Mouse (Mus musculus): ENCODE data around the gene Olfm1. TPM values are rescaled to one million over a fixed set of nuclear protein-coding genes. Genes with fewer than 3 reads are reported as not detected.

Olfm1 gene
- polyA plus RNA-seq, 1 experiment from 2014 or later: 7.6 TPM

- Histone ChIP-seq H3K9me3 (replicated peaks; ENCODE audit: control insufficient read depth, low read length) (no peaks in the 10 kb centered on the region), H3K27ac (ENCODE audit: low read depth, low read length) (no peak overlapping the region), H3K4me1 (ENCODE audit: control insufficient read depth, insufficient read depth, low read length) (no peaks in the 10 kb centered on the region; the same call in 1 of the 2 replicates), H3K27me3 (ENCODE audit: control insufficient read depth, insufficient read depth, low read length) (no peaks in the 10 kb centered on the region), H3K36me3 (ENCODE audit: control insufficient read depth, insufficient read depth, low read length) (no peaks in the 10 kb centered on the region), H3K4me2 (no peak overlapping the region), H3K9ac (ENCODE audit: low read depth, low read length) (no peak overlapping the region), H3K4me3 (ENCODE audit: low read depth, low read length) (no peak overlapping the region)
- ATAC-seq (replicated peaks; ENCODE audit: insufficient number of reproducible peaks, low FRiP score, low TSS enrichment): no peak
- WGBS (ENCODE audit: insufficient replicate concordance): 69% methylated on average over 8 of the region's 8 CpGs
Measured at GRCm38 (mm10) chr2:28165570-28165969, 27.2 kb upstream of the Olfm1 start.

DNA sequence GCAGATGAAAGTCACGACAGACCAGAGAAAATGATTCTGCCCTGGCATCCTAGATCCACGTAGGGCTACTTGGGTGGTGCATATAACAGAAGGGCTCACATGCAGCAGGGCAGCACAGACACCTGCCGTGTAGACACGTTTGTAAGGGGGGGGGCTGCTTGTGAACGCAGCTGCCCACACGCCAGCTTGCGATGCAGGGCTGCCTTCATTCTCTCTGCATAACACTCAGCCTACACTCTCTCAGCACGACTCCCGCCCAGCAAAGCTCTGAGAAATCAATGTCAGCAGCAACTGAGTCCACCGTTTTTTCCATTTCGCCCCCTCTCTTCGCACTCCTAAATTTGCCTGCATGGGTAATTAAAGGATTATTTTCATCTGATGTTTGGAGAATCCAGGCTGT lies 23.5 kb upstream of the Olfm1 start:
- WGBS (ENCODE audit: insufficient replicate concordance): 73% methylated on average over 12 of the region's 12 CpGs
- Histone ChIP-seq H3K27me3 (ENCODE audit: control insufficient read depth, insufficient read depth, low read length) (no peaks in the 10 kb centered on the region), H3K9ac (ENCODE audit: low read depth, low read length) (no peak overlapping the region)

DNA sequence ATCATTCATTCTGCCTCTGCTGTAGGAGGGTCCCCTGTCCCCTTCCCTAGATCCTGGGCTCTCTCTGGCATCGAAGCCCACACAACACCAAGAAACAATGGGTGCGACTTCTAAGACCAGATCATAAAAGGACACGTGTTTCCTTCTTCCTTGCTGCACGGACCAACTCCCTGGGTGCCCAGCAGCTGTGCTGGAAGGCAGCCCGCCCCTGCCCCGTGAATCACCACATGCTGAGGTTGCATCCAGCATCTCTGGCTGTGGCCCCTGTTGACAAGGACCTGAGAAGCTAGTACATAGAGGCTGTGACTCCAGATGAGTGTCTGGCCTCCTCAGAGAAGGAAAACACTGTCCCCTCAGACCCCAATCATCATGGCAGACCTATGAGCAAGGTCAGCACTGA lies 20.8 kb upstream of the Olfm1 start:
- Histone ChIP-seq H3K4me3 (ENCODE audit: low read depth, low read length) (no peak overlapping the region), H3K9me3 (replicated peaks; ENCODE audit: control insufficient read depth, low read length) (no peaks in the 10 kb centered on the region), H3K27ac (ENCODE audit: low read depth, low read length) (no peak overlapping the region), H3K36me3 (ENCODE audit: control insufficient read depth, insufficient read depth, low read length) (no peaks in the 10 kb centered on the region), H3K4me1 (ENCODE audit: control insufficient read depth, insufficient read depth, low read length) (no peaks in the 10 kb centered on the region), H3K9ac (ENCODE audit: low read depth, low read length) (no peak overlapping the region), H3K4me2 (no peak overlapping the region), H3K27me3 (ENCODE audit: control insufficient read depth, insufficient read depth, low read length) (no peaks in the 10 kb centered on the region)
- ATAC-seq (replicated peaks; ENCODE audit: insufficient number of reproducible peaks, low FRiP score, low TSS enrichment): no peak
- WGBS (ENCODE audit: insufficient replicate concordance): 77% methylated on average over 6 of the region's 6 CpGs

More for the DNA sequence above, 23.5 kb upstream of the Olfm1 start:
- Histone ChIP-seq H3K27ac (ENCODE audit: low read depth, low read length) (no peak overlapping the region), H3K4me2 (no peak overlapping the region), H3K4me1 (ENCODE audit: control insufficient read depth, insufficient read depth, low read length) (no peaks in the 10 kb centered on the region), H3K36me3 (ENCODE audit: control insufficient read depth, insufficient read depth, low read length) (no peaks in the 10 kb centered on the region), H3K9me3 (replicated peaks; ENCODE audit: control insufficient read depth, low read length) (no peaks in the 10 kb centered on the region), H3K4me3 (ENCODE audit: low read depth, low read length) (no peak overlapping the region)
- no peak for ATAC-seq (replicated peaks; ENCODE audit: insufficient number of reproducible peaks, low FRiP score, low TSS enrichment)

- H3K27ac ChIP-seq (ENCODE audit: low read depth, low read length): no peak overlapping the region
- H3K27me3 ChIP-seq (ENCODE audit: control insufficient read depth, insufficient read depth, low read length): no peaks in the 10 kb centered on the region
- no peak for ATAC-seq (replicated peaks; ENCODE audit: insufficient number of reproducible peaks, low FRiP score, low TSS enrichment)
- H3K9ac ChIP-seq (ENCODE audit: low read depth, low read length): no peak overlapping the region
- no peak overlapping the region for H3K4me2 ChIP-seq
- WGBS (ENCODE audit: insufficient replicate concordance): 69% methylated on average over 11 of the region's 11 CpGs
- H3K4me3 ChIP-seq (ENCODE audit: low read depth, low read length): no peak overlapping the region
- H3K4me1 ChIP-seq (ENCODE audit: control insufficient read depth, insufficient read depth, low read length): no peaks in the 10 kb centered on the region
- H3K36me3 ChIP-seq (ENCODE audit: control insufficient read depth, insufficient read depth, low read length): no peaks in the 10 kb centered on the region
- H3K9me3 ChIP-seq (replicated peaks; ENCODE audit: control insufficient read depth, low read length): no peaks in the 10 kb centered on the region
Measured at GRCm38 (mm10) chr2:28173225-28174141, 19.3 kb upstream of the Olfm1 start.

GRCm38 (mm10) chr2:28174441-28174840 lies 18.4 kb upstream of the Olfm1 start:
- Histone ChIP-seq H3K36me3 (ENCODE audit: control insufficient read depth, insufficient read depth, low read length) (no peaks in the 10 kb centered on the region), H3K9me3 (replicated peaks; ENCODE audit: control insufficient read depth, low read length) (no peaks in the 10 kb centered on the region), H3K27ac (ENCODE audit: low read depth, low read length) (no peak overlapping the region), H3K4me2 (no peak overlapping the region), H3K9ac (ENCODE audit: low read depth, low read length) (no peak overlapping the region), H3K4me1 (ENCODE audit: control insufficient read depth, insufficient read depth, low read length) (no peaks in the 10 kb centered on the region), H3K4me3 (ENCODE audit: low read depth, low read length) (no peak overlapping the region), H3K27me3 (ENCODE audit: control insufficient read depth, insufficient read depth, low read length) (no peaks in the 10 kb centered on the region)
- 78% methylated on average over 3 of the region's 3 CpGs for WGBS (ENCODE audit: insufficient replicate concordance)
- no peak for ATAC-seq (replicated peaks; ENCODE audit: insufficient number of reproducible peaks, low FRiP score, low TSS enrichment)

- H3K4me1 ChIP-seq (ENCODE audit: control insufficient read depth, insufficient read depth, low read length): no peaks in the 10 kb centered on the region
- no peak overlapping the region for H3K4me3 ChIP-seq (ENCODE audit: low read depth, low read length)
- 55% methylated on average over 6 of the region's 6 CpGs for WGBS (ENCODE audit: insufficient replicate concordance)
- no peak overlapping the region for H3K27ac ChIP-seq (ENCODE audit: low read depth, low read length)
- no peak for ATAC-seq (replicated peaks; ENCODE audit: insufficient number of reproducible peaks, low FRiP score, low TSS enrichment)
- no peaks in the 10 kb centered on the region for H3K36me3 ChIP-seq (ENCODE audit: control insufficient read depth, insufficient read depth, low read length)
- no peak overlapping the region for H3K4me2 ChIP-seq
- H3K9ac ChIP-seq (ENCODE audit: low read depth, low read length): no peak overlapping the region
- H3K9me3 ChIP-seq (replicated peaks; ENCODE audit: control insufficient read depth, low read length): no peaks in the 10 kb centered on the region
- H3K27me3 ChIP-seq (ENCODE audit: control insufficient read depth, insufficient read depth, low read length): 0 out of 2 replicates have a peak, but pooled peaks cover 4% of the 10 kb centered on the region
Measured at GRCm38 (mm10) chr2:28178600-28178999, 14.2 kb upstream of the Olfm1 start.

GRCm38 (mm10) chr2:28180053-28180452 lies 12.7 kb upstream of the Olfm1 start:
- ATAC-seq (replicated peaks; ENCODE audit: insufficient number of reproducible peaks, low FRiP score, low TSS enrichment): no peak
- Histone ChIP-seq H3K4me3 (ENCODE audit: low read depth, low read length) (no peak overlapping the region), H3K4me1 (ENCODE audit: control insufficient read depth, insufficient read depth, low read length) (no peaks in the 10 kb centered on the region), H3K9ac (ENCODE audit: low read depth, low read length) (no peak overlapping the region), H3K27ac (ENCODE audit: low read depth, low read length) (no peak overlapping the region), H3K4me2 (no peak overlapping the region), H3K27me3 (ENCODE audit: control insufficient read depth, insufficient read depth, low read length) (0 out of 2 replicates have a peak, but pooled peaks cover 4% of the 10 kb centered on the region), H3K36me3 (ENCODE audit: control insufficient read depth, insufficient read depth, low read length) (no peaks in the 10 kb centered on the region), H3K9me3 (replicated peaks; ENCODE audit: control insufficient read depth, low read length) (no peaks in the 10 kb centered on the region)
- WGBS (ENCODE audit: insufficient replicate concordance): 70% methylated on average over 3 of the region's 3 CpGs

DNA sequence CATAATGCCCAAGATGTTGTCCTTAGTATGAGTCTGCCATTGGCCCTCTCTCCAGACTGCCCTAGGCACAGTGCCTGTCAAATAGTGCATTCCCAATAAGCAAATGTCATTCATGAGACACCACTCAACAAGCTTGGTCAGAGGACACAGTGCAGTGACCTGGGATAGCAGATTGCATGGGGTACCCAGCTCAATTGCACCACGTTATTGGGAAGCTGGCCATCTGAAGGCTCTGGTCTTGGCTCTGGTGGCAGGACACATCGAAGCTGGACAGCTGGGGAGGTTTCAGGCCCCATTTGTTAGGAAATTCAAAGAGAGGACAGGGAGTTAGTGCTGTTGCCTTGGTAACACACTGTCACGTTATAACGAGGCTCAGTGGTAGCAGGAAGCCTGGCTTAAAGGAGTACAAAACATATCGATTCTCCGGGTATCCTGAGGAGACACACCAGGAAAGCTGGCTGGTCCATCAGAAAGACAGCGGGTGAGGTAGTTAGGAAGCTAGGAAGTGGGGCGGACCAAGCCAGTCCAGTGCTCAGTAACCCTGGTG lies 4.3 kb upstream of the Olfm1 start:
- no peak for ATAC-seq (replicated peaks; ENCODE audit: insufficient number of reproducible peaks, low FRiP score, low TSS enrichment)
- Histone ChIP-seq H3K9ac (ENCODE audit: low read depth, low read length) (no peak overlapping the region), H3K4me2 (no peak overlapping the region), H3K27me3 (ENCODE audit: control insufficient read depth, insufficient read depth, low read length) (peaks cover 17% of the 10 kb centered on the region), H3K4me1 (ENCODE audit: control insufficient read depth, insufficient read depth, low read length) (peaks cover 4% of the 10 kb centered on the region; the same call in 1 of the 2 replicates), H3K27ac (ENCODE audit: low read depth, low read length) (no peak overlapping the region), H3K36me3 (ENCODE audit: control insufficient read depth, insufficient read depth, low read length) (no peaks in the 10 kb centered on the region), H3K9me3 (replicated peaks; ENCODE audit: control insufficient read depth, low read length) (no peaks in the 10 kb centered on the region), H3K4me3 (ENCODE audit: low read depth, low read length) (no peak overlapping the region)
- 52% methylated on average over 8 of the region's 8 CpGs for whole genome bisulfite sequencing (ENCODE audit: insufficient replicate concordance)
